Mouse (Mus musculus) layer of hippocampus, adult 2 months (tissue): ENCODE data around the gene Dgki. TPM values are rescaled to one million over a fixed set of nuclear protein-coding genes. Genes with fewer than 3 reads are reported as not detected.

Source experiments
- DNase-seq, 2 experiments: peaks; one replicate each; pipeline ENCODE4 v3.0.0; 2022; ENCODE audit warnings: low spot score in 2 of 2
- H3K27ac ChIP-seq: fragments of 200-600 bp; 2 replicates; pipeline ENCODE4 v1.8.1; 2022
- H3K4me3 ChIP-seq: fragments of 200-600 bp; 2 replicates; pipeline ENCODE4 v1.8.1; 2022; ENCODE audit warnings: mild to moderate bottlenecking
- CTCF ChIP-seq: fragments of 200-600 bp; conservative IDR thresholded peaks from 2 replicates; pipeline ENCODE4 v1.8.1; 2022; ENCODE audit warnings: antibody characterized with exemption, mild to moderate bottlenecking, moderate library complexity
- total RNA-seq, 2 experiments: library from RNA; stranded (reverse); gene quantifications; 2 replicates each; pipeline ENCODE4 v1.2.3; 2021

The Dgki gene
- total RNA-seq, 2 experiments from 2014 or later = 88.6 to 89.5 TPM

DNA sequence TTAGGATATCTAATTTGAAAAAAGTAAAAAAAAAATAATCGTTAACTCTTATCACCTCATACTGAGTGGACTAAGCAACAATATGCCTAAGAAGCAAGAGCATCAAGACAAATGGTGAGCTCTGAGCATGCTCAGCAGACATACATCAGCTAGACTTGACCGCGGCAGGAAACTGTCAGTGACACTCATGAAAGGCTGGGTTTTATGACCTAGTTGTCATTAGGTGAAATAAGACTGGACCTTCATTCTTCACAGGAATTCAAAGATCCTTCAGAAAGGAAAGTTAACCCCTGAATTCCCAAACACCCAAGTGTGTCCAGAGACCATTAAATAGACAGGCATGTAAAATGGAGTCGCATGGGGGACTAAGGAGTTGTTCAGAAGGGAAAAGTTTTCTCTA, 422.6 kb downstream of the Dgki start:
- Histone ChIP-seq H3K4me3 (no peak overlapping the region), H3K27ac (no peak overlapping the region)
- DNase-seq = no peak
- no peak for TF ChIP-seq CTCF

DNA sequence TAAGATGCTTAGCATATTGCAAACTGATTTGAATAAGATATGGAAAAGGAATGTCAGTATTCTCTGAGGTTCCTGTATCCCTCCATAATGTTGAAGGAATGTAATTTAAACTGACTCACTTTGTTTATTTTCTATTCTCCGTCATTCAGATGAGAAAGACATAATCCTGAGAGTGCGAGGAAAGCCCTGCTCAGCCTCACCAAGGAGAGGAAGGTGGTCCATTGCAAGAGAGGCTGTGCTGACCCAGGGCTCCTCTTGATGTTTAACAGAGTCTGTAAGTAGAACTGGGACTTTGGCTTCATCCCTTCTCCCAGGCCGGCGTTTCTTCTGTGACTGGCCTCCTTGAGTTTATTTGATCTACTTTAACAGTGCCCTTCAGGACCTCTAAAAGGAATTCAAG, 423.6 kb downstream of the Dgki start:
- DNase-seq = no peak
- no peak overlapping the region for H3K4me3 ChIP-seq
- no peak for TF ChIP-seq CTCF
- peak overlapping the region; percentile 46; the same call in 1 of the 2 replicates for H3K27ac ChIP-seq

DNA sequence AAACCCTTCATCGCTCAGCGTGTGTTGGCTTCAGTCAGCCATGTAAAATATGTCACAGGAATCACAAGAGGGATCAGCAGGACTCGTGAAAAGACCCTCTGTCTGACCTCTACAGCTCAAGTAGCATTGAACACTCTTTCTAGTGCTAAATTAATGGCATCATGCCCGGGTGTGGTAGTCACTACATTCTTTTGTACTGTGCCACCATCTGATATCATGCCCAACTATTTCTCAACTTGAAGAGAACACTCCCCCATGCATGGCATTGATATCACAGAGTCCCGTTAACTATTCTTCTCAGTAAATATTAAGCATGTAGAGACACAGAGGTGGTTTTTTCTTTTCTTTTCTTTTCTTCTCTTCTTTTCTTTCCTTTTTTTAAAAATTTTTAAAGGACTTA, 424.1 kb downstream of the Dgki start:
- no peak for TF ChIP-seq CTCF
- no peak for DNase-seq
- Histone ChIP-seq H3K27ac (no peak overlapping the region), H3K4me3 (no peak overlapping the region)

DNA sequence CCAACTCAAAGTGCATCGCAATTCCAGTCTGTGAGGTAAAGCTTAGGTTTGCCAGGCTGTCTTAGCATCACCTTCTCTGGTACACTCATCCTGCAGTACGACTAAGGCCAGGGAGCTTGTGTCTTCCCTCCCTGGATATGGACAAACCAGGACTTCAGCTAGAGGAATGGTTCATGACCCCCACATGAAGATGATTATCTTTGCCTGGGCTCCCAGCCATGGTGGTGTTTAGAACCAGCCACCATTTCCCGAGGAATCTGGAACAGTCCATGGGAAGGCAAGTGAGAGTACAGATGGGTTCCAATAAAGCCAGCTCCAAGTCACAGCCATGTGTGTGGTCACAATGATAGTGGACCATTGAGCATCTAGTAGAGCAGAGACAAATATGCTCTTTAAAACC, 427.1 kb downstream of the Dgki start:
- no peak for DNase-seq
- H3K4me3 ChIP-seq = no peak overlapping the region
- TF ChIP-seq CTCF = no peak
- H3K27ac ChIP-seq = no peak overlapping the region

DNA sequence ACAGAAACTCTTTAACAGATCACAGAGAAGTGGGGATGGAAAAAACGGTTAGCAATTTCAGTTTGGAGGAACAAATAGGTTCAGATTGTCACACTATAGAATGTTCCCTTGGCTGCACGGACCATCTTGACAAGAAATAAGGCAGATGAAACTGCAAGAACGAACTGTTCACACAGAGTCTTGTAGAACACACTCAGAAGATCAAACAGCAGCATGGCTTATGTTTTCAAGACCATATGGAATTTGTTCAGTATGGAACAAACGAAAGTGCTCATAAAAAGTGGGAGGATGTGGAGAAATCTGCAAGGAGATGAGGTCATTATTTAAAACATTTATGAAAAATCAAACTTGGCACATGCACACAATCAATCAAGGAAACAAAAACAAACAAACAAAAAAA, 431.8 kb downstream of the Dgki start:
- H3K27ac ChIP-seq = peak overlapping the region; percentile 70; the same call in 1 of the 2 replicates
- no peak for TF ChIP-seq CTCF
- no peak overlapping the region for H3K4me3 ChIP-seq
- DNase-seq = peak in 1 of 2 experiments; percentile 24

DNA sequence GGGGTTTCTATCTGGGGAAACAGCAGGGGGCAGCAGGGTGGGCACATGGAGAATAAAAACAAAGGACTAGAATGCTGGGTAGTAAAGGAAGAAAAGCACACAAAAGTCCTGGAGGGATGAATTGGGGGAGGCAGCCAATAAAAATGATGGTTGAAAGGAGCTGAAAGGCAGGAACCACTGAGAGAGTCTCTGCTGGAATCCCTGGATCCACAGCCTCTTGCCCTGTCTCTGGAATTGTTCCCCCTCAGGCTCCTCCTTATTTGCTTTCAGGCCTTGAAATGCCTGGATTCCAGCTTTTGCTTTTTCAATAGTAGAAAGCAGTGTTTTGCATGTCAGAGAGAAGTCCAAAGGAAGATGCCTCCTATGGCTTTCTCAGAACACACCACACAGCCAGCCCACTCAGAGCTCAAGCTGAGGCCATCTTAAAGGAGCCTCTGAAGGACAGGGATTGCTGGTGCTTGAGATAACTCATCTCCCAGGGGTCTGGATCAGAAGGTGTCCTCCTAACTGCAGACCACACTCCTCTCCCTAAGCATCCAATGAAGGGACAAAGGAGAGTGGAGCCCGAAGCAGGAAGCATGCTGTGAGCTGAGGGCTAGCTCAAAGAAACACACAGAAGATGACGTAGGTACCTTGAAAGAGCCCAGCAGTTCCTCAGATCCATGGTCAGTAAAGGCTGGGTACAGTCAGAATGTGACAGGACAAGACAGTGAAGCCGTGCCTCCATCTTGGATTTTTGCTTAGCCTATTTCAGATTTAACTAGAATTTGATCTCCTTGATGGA, 441.5 kb downstream of the Dgki start:
- H3K27ac ChIP-seq = peak overlapping the region; percentile 65

DNA sequence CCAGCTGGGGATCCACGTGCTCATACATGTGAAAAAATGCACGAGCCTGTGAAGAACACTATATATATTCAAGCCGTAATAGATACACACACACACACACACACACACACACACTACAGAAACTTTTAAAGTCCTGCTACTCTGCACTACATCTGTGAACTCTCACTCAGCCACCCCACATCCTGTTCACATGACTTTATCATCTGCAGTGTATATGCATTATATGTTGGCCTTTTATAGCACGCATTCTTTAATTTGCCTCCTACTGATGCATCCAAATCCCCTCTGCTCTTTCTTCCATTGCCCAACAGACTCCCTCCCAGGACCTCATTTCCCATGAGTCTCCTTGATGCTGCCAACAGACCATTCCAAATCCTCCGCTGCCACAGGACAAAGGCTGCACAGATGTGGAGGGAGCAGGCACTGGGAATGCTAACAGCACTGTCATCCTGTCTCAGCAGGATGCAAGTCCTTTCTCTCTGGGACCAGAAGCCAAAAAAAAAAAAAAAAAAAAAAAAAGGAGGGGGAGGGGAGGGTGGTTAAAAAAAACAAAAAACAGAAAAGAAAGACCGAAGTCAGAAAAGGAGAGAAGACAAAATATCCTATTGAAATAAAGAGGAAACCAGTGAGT, 442.2 kb downstream of the Dgki start:
- DNase-seq = no peak

More for the DNA sequence above, 441.5 kb downstream of the Dgki start:
- peak; percentile 33 for TF ChIP-seq CTCF
- H3K4me3 ChIP-seq = no peak overlapping the region
- DNase-seq = no peak

DNA sequence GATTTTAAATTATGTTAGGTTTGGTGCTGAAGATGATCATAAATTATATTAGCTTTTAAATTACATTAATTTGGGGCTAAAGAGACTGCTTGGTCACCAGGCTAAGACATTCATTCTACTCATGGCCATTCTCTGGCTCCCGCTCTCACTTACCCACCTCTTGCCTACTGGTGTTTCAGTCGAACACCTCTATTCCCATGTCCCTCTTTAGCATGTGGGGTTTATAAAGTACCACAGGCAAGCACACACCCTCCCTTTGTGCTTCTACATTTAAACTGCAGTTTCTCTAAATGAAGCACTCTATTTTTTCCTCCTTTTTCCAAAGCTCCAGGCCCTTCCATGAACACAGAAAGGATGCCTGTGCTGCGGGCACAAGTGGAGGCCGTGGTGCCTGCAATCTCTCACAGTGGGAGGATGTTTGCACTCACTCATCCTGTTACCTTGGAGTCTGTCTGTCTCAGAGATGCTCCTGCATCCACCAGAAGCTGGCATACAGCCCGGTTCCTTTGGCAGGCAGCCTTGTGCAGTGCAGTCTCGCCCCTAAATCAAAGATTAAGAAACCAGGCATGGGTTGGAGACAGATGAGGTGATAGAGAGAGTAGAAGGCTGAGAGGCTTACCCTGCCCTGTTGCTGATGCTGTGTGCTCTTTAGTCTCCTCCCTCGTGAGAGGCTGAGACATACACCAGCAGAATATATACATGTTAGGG, 449.4 kb downstream of the Dgki start:
- no peak for TF ChIP-seq CTCF
- Histone ChIP-seq H3K27ac (peak overlapping the region; percentile 75), H3K4me3 (no peak overlapping the region)
- peak; percentile 76 to 79 for DNase-seq

More for the DNA sequence above, 442.2 kb downstream of the Dgki start:
- Histone ChIP-seq H3K4me3 (no peak overlapping the region), H3K27ac (peak overlapping the region; percentile 65; the same call in 1 of the 2 replicates)
- TF ChIP-seq CTCF = no peak

DNA sequence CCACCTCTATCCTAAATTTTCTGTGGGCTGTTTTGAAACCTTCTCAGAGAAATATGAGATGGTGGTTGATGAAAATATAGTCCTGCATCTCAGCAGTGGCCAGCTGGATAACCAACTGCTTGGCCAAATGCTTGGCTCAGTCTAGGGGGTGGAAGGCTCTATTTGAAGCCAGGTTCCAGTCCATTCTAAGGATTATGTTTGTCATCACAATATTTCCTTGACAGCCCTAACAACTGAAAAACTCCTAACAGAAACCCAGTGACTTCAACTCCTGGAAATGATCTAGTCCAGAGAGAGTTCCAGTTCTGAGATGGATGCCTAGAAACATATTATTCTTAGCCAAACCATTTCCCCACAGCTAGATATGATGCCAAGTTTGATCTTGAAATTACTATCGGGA, 454.7 kb downstream of the Dgki start:
- TF ChIP-seq CTCF = no peak
- no peak overlapping the region for H3K4me3 ChIP-seq
- no peak for DNase-seq
- peak overlapping the region; percentile 77 for H3K27ac ChIP-seq

DNA sequence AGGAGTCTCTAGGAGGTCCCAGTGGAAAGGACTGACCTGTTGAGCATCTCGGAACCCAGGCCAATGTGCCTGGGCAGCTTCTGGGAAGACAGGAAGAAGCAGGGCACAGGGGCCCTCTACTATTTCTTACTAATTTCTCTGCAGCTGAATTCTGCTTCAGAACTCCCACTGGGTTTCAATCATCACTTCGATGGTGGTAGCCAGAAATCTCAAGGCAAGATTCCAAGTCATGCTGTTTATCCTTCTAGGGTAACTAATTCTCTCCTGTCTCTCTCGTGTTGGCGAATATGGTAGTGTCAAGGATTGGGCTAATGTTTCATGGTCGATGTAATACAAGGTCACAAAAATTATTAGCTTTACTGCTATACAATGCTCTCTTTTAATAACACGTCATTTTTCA, 455.7 kb downstream of the Dgki start:
- Histone ChIP-seq H3K27ac (peak overlapping the region; percentile 77), H3K4me3 (no peak overlapping the region)
- TF ChIP-seq CTCF = no peak
- no peak for DNase-seq

DNA sequence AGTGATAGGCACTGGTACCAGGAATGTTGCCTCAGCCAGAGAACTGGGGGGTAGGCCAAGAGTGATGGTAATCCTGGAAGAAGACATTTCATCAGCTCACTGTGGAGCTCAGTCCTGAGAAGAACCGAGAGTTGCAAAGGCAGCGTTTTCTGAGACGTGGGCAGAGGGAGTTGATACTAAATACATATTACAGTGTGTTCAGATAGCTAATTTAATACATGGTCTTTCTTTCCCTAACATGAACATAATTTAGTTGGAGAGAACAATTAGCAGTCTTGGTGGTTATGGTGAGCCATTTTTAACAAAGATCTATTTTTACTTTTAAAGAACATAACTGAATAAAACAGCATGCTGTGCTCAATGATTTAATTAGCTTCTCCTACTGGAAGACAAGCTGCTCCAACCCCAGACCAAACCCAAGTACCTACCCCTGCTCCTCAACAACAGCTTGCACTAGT, 456.9 kb downstream of the Dgki start:
- no peak for TF ChIP-seq CTCF
- no peak overlapping the region for H3K4me3 ChIP-seq
- peak overlapping the region; percentile 77 for H3K27ac ChIP-seq
- DNase-seq = peak; percentile 30 to 44

DNA sequence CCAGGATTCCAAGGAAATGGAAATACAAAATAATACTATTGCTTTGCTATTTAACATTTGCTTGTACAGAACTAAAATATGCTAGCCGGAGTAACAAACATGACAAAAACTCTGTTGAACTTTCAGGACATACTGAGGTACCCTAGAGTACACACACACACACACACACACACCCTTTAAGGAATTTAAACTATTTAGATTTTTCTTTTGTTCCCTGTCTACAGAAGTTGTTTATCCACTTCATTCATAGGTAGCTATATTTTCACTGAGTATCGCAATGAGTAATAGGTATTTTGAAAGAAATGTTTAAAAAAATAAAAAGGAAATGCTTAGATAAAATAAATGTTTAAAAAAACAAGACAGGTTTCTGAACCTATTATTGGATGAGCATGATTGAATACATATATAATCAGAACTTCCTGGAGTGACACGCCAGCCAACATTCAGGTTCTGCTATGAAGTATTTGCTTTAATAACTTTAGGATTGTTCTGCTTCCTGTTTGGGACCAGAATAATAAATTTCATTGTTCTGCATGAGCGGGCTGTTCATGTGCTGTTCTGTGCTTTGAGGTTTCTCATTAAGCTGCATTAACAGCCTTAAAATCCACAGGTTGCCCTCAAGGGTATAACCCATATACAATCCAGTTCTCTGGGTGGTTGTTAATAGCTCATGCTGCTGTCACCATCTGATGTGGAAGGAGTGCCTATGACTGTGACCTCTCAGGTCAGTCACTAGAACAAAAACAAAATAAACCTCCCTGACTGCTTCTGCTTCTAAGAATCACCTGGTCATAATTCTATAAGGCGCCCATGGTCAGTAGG, 457.7 kb downstream of the Dgki start:
- Histone ChIP-seq H3K27ac (peak overlapping the region; percentile 77), H3K4me3 (no peak overlapping the region)
- no peak for TF ChIP-seq CTCF
- no peak for DNase-seq
